Mouse (Mus musculus) CH12.LX (cell line): ENCODE measurements at regions not wholly inside any gene's neighbourhood (a gene's known extent, or its start where the extent isn't known, plus 50 kb on each side); places are given as distances from the start of the nearest gene placed in this dataset.

Experiments used
- DNase-seq: peaks from one replicate; pipeline ENCODE4 v3.0.0-alpha.2; 2013; ENCODE audit errors: extremely low read depth
- H3K27ac ChIP-seq: 2 replicates; pipeline ENCODE4 v1.5.1; 2012; ENCODE audit warnings: low read depth, mild to moderate bottlenecking, control low read depth, moderate library complexity; ENCODE audit not compliant: insufficient read depth
- H3K27me3 ChIP-seq: replicated peaks from 2 replicates; pipeline ENCODE3; 2012; ENCODE audit warnings: inconsistent platforms
- H3K36me3 ChIP-seq, 2 experiments: replicated peaks in 1 of 2; 2 replicates each; pipeline versions ENCODE3 to v1.6.1; 2012; ENCODE audit warnings: inconsistent platforms in 1 of 2, low read length in 1 of 2, mild to moderate bottlenecking in 1 of 2, mixed read lengths in 1 of 2, moderate library complexity in 1 of 2; ENCODE audit not compliant: control insufficient read depth in 1 of 2, insufficient read depth in 1 of 2
- H3K4me1 ChIP-seq, 2 experiments: 2 replicates each; pipeline ENCODE4 v1.6.1; 2012; ENCODE audit warnings: inconsistent platforms in 1 of 2, moderate library complexity in 1 of 2; ENCODE audit not compliant: insufficient read depth in 2 of 2, control insufficient read depth in 1 of 2
- H3K4me2 ChIP-seq: 2 replicates; pipeline ENCODE4 v1.6.1; 2012; ENCODE audit warnings: low read depth, mild to moderate bottlenecking, control low read depth; ENCODE audit not compliant: poor library complexity, insufficient read depth, severe bottlenecking
- H3K4me3 ChIP-seq, 3 experiments: fragments of 150-350 bp in 1 of 3; sonication (generic) in 1 of 3; replicated peaks in 1 of 3; 2 replicates each; pipeline versions ENCODE3 to v1.5.1; 2011 to 2012; ENCODE audit warnings: low read depth in 2 of 3, low read length in 2 of 3, mild to moderate bottlenecking in 2 of 3, moderate library complexity in 2 of 3, control low read depth in 1 of 3, improper control_type of control experiment in 1 of 3, inconsistent platforms in 1 of 3, mixed read lengths in 1 of 3; ENCODE audit not compliant: poor library complexity in 1 of 3
- H3K79me2 ChIP-seq: replicated peaks from 2 replicates; pipeline ENCODE4 v1.6.1; 2012; ENCODE audit warnings: mild to moderate bottlenecking, moderate library complexity; ENCODE audit not compliant: control insufficient read depth, poor library complexity, insufficient read depth, severe bottlenecking; ENCODE audit errors: extremely low read depth
- H3K9ac ChIP-seq: 2 replicates; pipeline ENCODE4 v1.6.1; 2012; ENCODE audit warnings: low read depth, mild to moderate bottlenecking, control low read depth, moderate library complexity; ENCODE audit not compliant: insufficient read depth
- H3K9me3 ChIP-seq: replicated peaks from 2 replicates; pipeline ENCODE3; 2012; ENCODE audit warnings: low read length, inconsistent platforms, mixed read lengths
- BHLHE40 ChIP-seq: IDR thresholded peaks from 2 replicates; pipeline ENCODE4 v1.6.1; 2011; ENCODE audit warnings: mild to moderate bottlenecking, low read depth, low read length, improper control_type of control experiment
- CHD1 ChIP-seq: IDR thresholded peaks from 2 replicates; pipeline ENCODE4 v1.6.1; 2012; ENCODE audit warnings: low read depth, low read length, improper control_type of control experiment, inconsistent platforms
- CTCF ChIP-seq, 2 experiments: IDR thresholded peaks in 1 of 2; conservative IDR thresholded peaks in 1 of 2; 2 replicates each; pipeline ENCODE4 v1.5.1; 2011 to 2012; ENCODE audit warnings: low read depth in 2 of 2, low read length in 2 of 2, improper control_type of control experiment in 1 of 2, inconsistent platforms in 1 of 2, mild to moderate bottlenecking in 1 of 2, moderate library complexity in 1 of 2
- ELF1 ChIP-seq: IDR thresholded peaks from 2 replicates; pipeline ENCODE4 v1.6.1; 2014; ENCODE audit warnings: low read depth, mild to moderate bottlenecking, inconsistent platforms, low read length, improper control_type of control experiment
- ETS1 ChIP-seq: conservative IDR thresholded peaks from 2 replicates; pipeline ENCODE4 v1.6.1; 2012; ENCODE audit warnings: low read depth, mild to moderate bottlenecking, inconsistent platforms, low read length, improper control_type of control experiment, moderate library complexity
- GABPA ChIP-seq: IDR thresholded peaks from 2 replicates; pipeline ENCODE4 v1.6.1; 2012; ENCODE audit warnings: low read depth, low read length, improper control_type of control experiment, inconsistent platforms; ENCODE audit not compliant: insufficient replicate concordance
- HCFC1 ChIP-seq: IDR thresholded peaks from 2 replicates; pipeline ENCODE4 v1.6.1; 2012; ENCODE audit warnings: low read depth, mild to moderate bottlenecking, inconsistent platforms, low read length, improper control_type of control experiment
- JUN ChIP-seq: IDR thresholded peaks from 2 replicates; pipeline ENCODE4 v1.6.1; 2011; ENCODE audit warnings: low read depth, mild to moderate bottlenecking, low read length, improper control_type of control experiment, moderate library complexity; ENCODE audit not compliant: insufficient read depth
- MXI1 ChIP-seq: IDR thresholded peaks from 2 replicates; pipeline ENCODE4 v1.6.1; 2011; ENCODE audit warnings: mild to moderate bottlenecking, low read depth, low read length, improper control_type of control experiment
- POLR2AphosphoS2 ChIP-seq: IDR thresholded peaks from 2 replicates; pipeline ENCODE4 v1.6.1; 2011; ENCODE audit warnings: low read depth, low read length, improper control_type of control experiment
- TBP ChIP-seq: conservative IDR thresholded peaks from 2 replicates; pipeline ENCODE4 v1.6.1; 2011; ENCODE audit warnings: low read depth, low read length, improper control_type of control experiment
- TCF12 ChIP-seq: IDR thresholded peaks from 2 replicates; pipeline ENCODE4 v1.6.1; 2014; ENCODE audit warnings: low read depth, mild to moderate bottlenecking, inconsistent platforms, low read length, improper control_type of control experiment
- USF2 ChIP-seq: conservative IDR thresholded peaks from 2 replicates; pipeline ENCODE4 v1.6.1; 2011; ENCODE audit warnings: low read depth, low read length, improper control_type of control experiment
- ZKSCAN1 ChIP-seq: IDR thresholded peaks from 2 replicates; pipeline ENCODE4 v1.6.1; 2012; ENCODE audit warnings: low read depth, inconsistent platforms, low read length, improper control_type of control experiment, borderline replicate concordance
- ZMIZ1 ChIP-seq: IDR thresholded peaks from 2 replicates; pipeline ENCODE4 v1.6.1; 2012; ENCODE audit warnings: low read depth, mild to moderate bottlenecking, inconsistent platforms, low read length, improper control_type of control experiment
- dilution Hi-C: fragments of 300-500 bp; cut with MboI; formaldehyde crosslinking; loops from 2 replicates; pipeline ENCODE4 v1.14.3; 2020; ENCODE audit warnings: low sequenced_read_pairs; ENCODE audit not compliant: extremely low pct_unique_long_range_greater_than_20kb, extremely low pct_ligation_motif_present
- in situ Hi-C: fragments of 300-500 bp; cut with MboI; formaldehyde crosslinking; loops from 3 replicates; pipeline ENCODE4 v1.14.3; 2019; ENCODE audit warnings: low sequenced_read_pairs, low pct_ligation_motif_present, low pct_unique_long_range_greater_than_20kb, mixed read lengths

GRCm38 (mm10) chr14:68323008-68323407 lies 971.1 kb downstream of the Synb start:
- H3K27ac ChIP-seq: no peak overlapping the region
- H3K9ac ChIP-seq: no peak overlapping the region
- DNase-seq: no peak
- no peaks in the 10 kb centered on the region for H3K36me3 ChIP-seq
- no peak overlapping the region for H3K4me2 ChIP-seq
- no peaks in the 10 kb centered on the region for H3K79me2 ChIP-seq
- dilution Hi-C loops (no loop called here), in situ Hi-C loops (no loop called here)
- TF ChIP-seq GABPA: no peak
- TF ChIP-seq ETS1: no peak
- no peak overlapping the region for H3K4me3 ChIP-seq
- no peaks in the 10 kb centered on the region for H3K4me1 ChIP-seq
- no peaks in the 10 kb centered on the region for H3K27me3 ChIP-seq
- no peaks in the 10 kb centered on the region for H3K9me3 ChIP-seq

- H3K4me1 ChIP-seq: no peaks in the 10 kb centered on the region
- H3K36me3 ChIP-seq: no peaks in the 10 kb centered on the region
- in situ Hi-C loops: no loop called here
- H3K4me3 ChIP-seq: no peak overlapping the region
- no peaks in the 10 kb centered on the region for H3K9me3 ChIP-seq
- no peaks in the 10 kb centered on the region for H3K79me2 ChIP-seq
- dilution Hi-C loops: no loop called here
- TF ChIP-seq TCF12 (no peak), MXI1 (no peak), ETS1 (no peak), JUN (no peak), POLR2AphosphoS2 (no peak), CHD1 (no peak), ELF1 (no peak), TBP (no peak), BHLHE40 (no peak), USF2 (no peak), CTCF (conservative IDR thresholded peaks at IDR 0.05 in 1 of 2, IDR thresholded peaks at IDR 0.05 in 1 of 2; ENCODE audit: low read depth in 2 of 2, low read length in 2 of 2) (no peak), HCFC1 (no peak), ZMIZ1 (no peak), ZKSCAN1 (no peak)
- H3K27me3 ChIP-seq: no peaks in the 10 kb centered on the region
- no peak overlapping the region for H3K27ac ChIP-seq
- H3K9ac ChIP-seq: no peak overlapping the region
- no peak for DNase-seq
- H3K4me2 ChIP-seq: no peak overlapping the region
Measured at GRCm38 (mm10) chr14:68307973-68308660, 986.0 kb downstream of the Synb start.
